Mouse (Mus musculus) thymus, adult 2 months (tissue): ENCODE results near the gene Ppfibp1. TPM values are rescaled to one million over a fixed set of nuclear protein-coding genes. Genes with fewer than 3 reads are reported as not detected.

ENCODE experiments used
- DNase-seq: peaks from one replicate; pipeline ENCODE4 v3.0.0; 2021
- H3K27ac ChIP-seq: fragments of 200-500 bp; 2 replicates; pipeline ENCODE4 v1.5.1; 2012; ENCODE audit warnings: low read length, control low read depth; ENCODE audit not compliant: control insufficient read depth, insufficient read depth
- H3K27me3 ChIP-seq: fragments of 200-500 bp; 2 replicates; pipeline ENCODE4 v1.6.1; 2012; ENCODE audit warnings: mild to moderate bottlenecking, low read length, moderate library complexity, mixed read lengths; ENCODE audit not compliant: control insufficient read depth, insufficient read depth
- H3K36me3 ChIP-seq: fragments of 200-500 bp; 2 replicates; pipeline ENCODE4 v1.6.1; 2012; ENCODE audit warnings: mild to moderate bottlenecking, low read length, moderate library complexity; ENCODE audit not compliant: control insufficient read depth, insufficient read depth
- H3K4me1 ChIP-seq: fragments of 200-500 bp; replicated peaks from 2 replicates; pipeline ENCODE4 v1.6.1; 2012; ENCODE audit warnings: low read length; ENCODE audit not compliant: control insufficient read depth, insufficient read depth
- H3K4me3 ChIP-seq: fragments of 200-500 bp; 2 replicates; pipeline ENCODE4 v1.5.1; 2012; ENCODE audit warnings: mild to moderate bottlenecking, low read length, control low read depth, moderate library complexity; ENCODE audit not compliant: control insufficient read depth, insufficient read depth
- CTCF ChIP-seq: fragments of 200-500 bp; IDR thresholded peaks from 2 replicates; pipeline ENCODE4 v1.5.1; 2012; ENCODE audit warnings: mild to moderate bottlenecking, control low read depth, low read length, moderate library complexity, borderline replicate concordance; ENCODE audit not compliant: control insufficient read depth, poor library complexity, insufficient read depth; ENCODE audit errors: extremely low read depth
- POLR2A ChIP-seq: fragments of 200-500 bp; IDR thresholded peaks from 2 replicates; pipeline ENCODE4 v1.6.1; 2012; ENCODE audit warnings: mild to moderate bottlenecking, low read length, control low read depth, moderate library complexity; ENCODE audit not compliant: control insufficient read depth, poor library complexity, insufficient read depth; ENCODE audit errors: extremely low read depth
- WGBS: fragments of 180-500 bp; shearing (Covaris S2); methylation state at CpG from one replicate; pipeline ENCODE4 v1.1.7; 2018; 5-methylcytosine and 5-hydroxymethylcytosine counted together
- polyA plus RNA-seq: library from polyadenylated mRNA; depleted of rRNA; stranded (reverse); fragments of >200 nt; gene quantifications from 2 replicates; pipeline ENCODE4 v1.2.3, GENCODE M21; 2012; rRNA removed

Ppfibp1 gene
- 4.2 and 5.0 TPM in 2 replicates for polyA plus RNA-seq

GRCm38 (mm10) chr6:146887958-146888659 lies at the start of gene Ppfibp1:
Ppfibp1 (plus strand) TSS chr6:146888487.
- Histone ChIP-seq H3K27me3 (no peaks in the 10 kb centered on the region), H3K4me1 (no peaks in the 10 kb centered on the region; the same call in 1 of the 2 replicates), H3K27ac (no peak within 1 kb of the TSS), H3K4me3 (peak within 1 kb of the TSS; percentile 87), H3K36me3 (no peaks in the 10 kb centered on the region)
- DNase-seq: peak; percentile 95
- 1% methylated on average over 79 of the region's 80 CpGs for WGBS
- TF ChIP-seq POLR2A (0 out of 2 replicates have a peak, but pooled peaks have one; percentile 19), CTCF (peak; percentile 47; the same call in 1 of the 2 replicates)

- no peak overlapping the region for H3K4me3 ChIP-seq
- TF ChIP-seq CTCF (no peak), POLR2A (no peak)
- DNase-seq: no peak
- 92% methylated on average over 4 of the region's 4 CpGs for whole genome bisulfite sequencing
- H3K27ac ChIP-seq: no peak overlapping the region
- no peaks in the 10 kb centered on the region for H3K4me1 ChIP-seq
- H3K27me3 ChIP-seq: no peaks in the 10 kb centered on the region
- H3K36me3 ChIP-seq: no peaks in the 10 kb centered on the region
These were observed 49.4 kb upstream of the Ppfibp1 start for GRCm38 (mm10) chr6:146838863-146839262.

GRCm38 (mm10) chr6:146844867-146845266 lies 43.4 kb upstream of the Ppfibp1 start:
- TF ChIP-seq POLR2A (no peak), CTCF (no peak)
- no peak for DNase-seq
- H3K36me3 ChIP-seq: no peaks in the 10 kb centered on the region
- H3K4me3 ChIP-seq: no peak overlapping the region
- H3K27me3 ChIP-seq: no peaks in the 10 kb centered on the region
- H3K4me1 ChIP-seq: no peaks in the 10 kb centered on the region
- no peak overlapping the region for H3K27ac ChIP-seq
- WGBS: 94% methylated on average over 6 of the region's 6 CpGs

- no peak overlapping the region for H3K4me3 ChIP-seq
- H3K36me3 ChIP-seq: no peaks in the 10 kb centered on the region
- 95% methylated on average over 5 of the region's 5 CpGs for WGBS
- TF ChIP-seq CTCF (no peak), POLR2A (no peak)
- H3K4me1 ChIP-seq: no peaks in the 10 kb centered on the region
- no peak overlapping the region for H3K27ac ChIP-seq
- no peak for DNase-seq
- no peaks in the 10 kb centered on the region for H3K27me3 ChIP-seq
These were observed 42.9 kb upstream of the Ppfibp1 start for GRCm38 (mm10) chr6:146845347-146845746.

GRCm38 (mm10) chr6:146845961-146846750 lies 42.1 kb upstream of the Ppfibp1 start:
- Histone ChIP-seq H3K36me3 (no peaks in the 10 kb centered on the region), H3K4me1 (no peaks in the 10 kb centered on the region), H3K27ac (no peak overlapping the region), H3K4me3 (no peak overlapping the region), H3K27me3 (no peaks in the 10 kb centered on the region)
- no peak for TF ChIP-seq POLR2A
- TF ChIP-seq CTCF: no peak
- WGBS: 88% methylated on average over 15 of the region's 15 CpGs
- no peak for DNase-seq

- no peaks in the 10 kb centered on the region for H3K27me3 ChIP-seq
- H3K4me3 ChIP-seq: no peak overlapping the region
- no peak overlapping the region for H3K27ac ChIP-seq
- no peaks in the 10 kb centered on the region for H3K4me1 ChIP-seq
- 80% methylated on average over 3 of the region's 3 CpGs for WGBS
- no peaks in the 10 kb centered on the region for H3K36me3 ChIP-seq
- no peak for DNase-seq
- TF ChIP-seq CTCF (no peak), POLR2A (no peak)
These were observed 40.9 kb upstream of the Ppfibp1 start for GRCm38 (mm10) chr6:146847402-146847801.
